In the genomic region with DNA sequence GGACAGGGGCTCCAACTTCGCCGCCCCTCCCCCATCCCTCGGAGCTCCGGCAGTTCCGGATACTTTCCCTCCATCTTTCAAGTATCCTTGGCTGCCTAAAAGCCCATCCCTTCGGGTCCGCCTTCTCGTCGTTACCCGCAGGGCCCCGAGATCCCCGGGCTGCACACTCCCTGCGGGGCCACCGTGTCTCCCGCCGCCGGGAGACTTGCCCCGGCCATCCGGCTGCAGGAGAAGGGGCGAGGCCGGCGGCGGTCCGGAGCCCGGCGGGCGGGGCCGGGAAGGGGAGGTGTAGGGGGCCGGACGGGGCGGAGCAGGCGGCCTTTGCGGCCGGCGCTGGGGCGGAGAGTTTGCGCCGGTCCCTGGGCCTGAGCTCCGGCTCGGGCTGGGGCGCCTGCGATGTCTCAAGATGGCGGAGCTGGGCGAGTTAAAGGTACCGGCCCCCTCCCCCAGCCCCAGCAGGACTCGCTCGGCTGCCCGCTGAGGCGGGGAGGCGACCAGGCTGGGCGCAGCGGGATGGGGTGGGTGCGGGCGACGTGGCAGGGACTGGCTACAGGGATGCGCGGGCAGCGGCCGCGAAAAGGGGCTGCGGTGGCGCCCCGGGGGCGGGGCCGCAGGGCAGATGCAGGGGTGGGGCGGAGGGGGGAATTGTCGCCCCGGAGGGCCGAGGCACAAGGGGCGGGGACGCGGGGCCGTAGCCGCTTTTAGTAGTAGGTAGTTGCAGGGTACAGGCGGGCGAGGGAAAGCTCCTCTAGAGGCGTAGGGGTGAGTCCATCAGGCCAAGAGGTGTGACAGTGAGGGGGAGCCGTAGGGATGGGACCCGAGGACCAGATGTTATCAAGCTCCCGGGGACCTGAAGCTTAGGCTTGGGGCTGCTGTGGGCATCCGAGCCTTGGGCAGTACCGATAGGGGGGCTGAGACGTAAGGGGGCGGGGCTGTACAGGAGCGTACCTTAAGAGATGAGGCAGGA, we compare ENCODE assay signal across 1 mouse cellular context.
TF ChIP-seq lines count a peak whose summit lies in the region.

No protein-coding gene starts in this region.

TF ChIP-seq in MEL, 35 proteins besides CTCF, POLR2A, EP300 and RAD21:
- TF ChIP-seq NRF1 (IDR thresholded peaks at IDR 0.05; ENCODE audit: insufficient read depth, low read depth, low read length, poor library complexity, severe bottlenecking): peak; percentile 58
- peak; percentile 83 for TF ChIP-seq CHD2 (IDR thresholded peaks at IDR 0.05; ENCODE audit: low read length)
- peak; percentile 66 for TF ChIP-seq NELFE (IDR thresholded peaks at IDR 0.05; ENCODE audit: low read depth, low read length)
- TF ChIP-seq JUND (IDR thresholded peaks at IDR 0.05; ENCODE audit: low read depth, low read length): no peak
- TF ChIP-seq MAX (IDR thresholded peaks at IDR 0.05; ENCODE audit: low read length): 0 out of 2 replicates have a peak, but pooled peaks have one; percentile 32
- TF ChIP-seq RCOR1 (IDR thresholded peaks at IDR 0.05; ENCODE audit: low read depth, low read length): no peak
- TF ChIP-seq TBP (IDR thresholded peaks at IDR 0.05; ENCODE audit: low read depth, low read length): 0 out of 2 replicates have a peak, but pooled peaks have one; percentile 20
- peak; percentile 4; the same call in 1 of the 2 replicates for TF ChIP-seq ELF1 (IDR thresholded peaks at IDR 0.05; ENCODE audit: low read depth, low read length)
- TF ChIP-seq MAZ (IDR thresholded peaks at IDR 0.05; ENCODE audit: low read depth, low read length): peak; percentile 93
- TF ChIP-seq MAFK (IDR thresholded peaks at IDR 0.05; ENCODE audit: borderline replicate concordance, low read depth, low read length): no peak; the same call in 1 of the 2 replicates
- TF ChIP-seq SIN3A (IDR thresholded peaks at IDR 0.05; ENCODE audit: low read length): peak; percentile 67; the same call in 1 of the 2 replicates
- no peak; the same call in 1 of the 2 replicates for TF ChIP-seq SMC3 (IDR thresholded peaks at IDR 0.05; ENCODE audit: low read depth, low read length)
- 0 out of 2 replicates have a peak, but pooled peaks have one; percentile 18 for TF ChIP-seq ZC3H11A (IDR thresholded peaks at IDR 0.05; ENCODE audit: low read depth, low read length)
- TF ChIP-seq HCFC1 (IDR thresholded peaks at IDR 0.05; ENCODE audit: low read depth, low read length): peak; percentile 73
- no peak for TF ChIP-seq E2F4 (IDR thresholded peaks at IDR 0.05; ENCODE audit: borderline replicate concordance, low read depth, low read length)
- peak; percentile 36; the same call in 1 of the 2 replicates for TF ChIP-seq MEF2A (IDR thresholded peaks at IDR 0.05; ENCODE audit: extremely low read depth, insufficient replicate concordance, low read depth, low read length, poor library complexity, severe bottlenecking)
- peak; percentile 67 for TF ChIP-seq POLR2AphosphoS2 (IDR thresholded peaks at IDR 0.05; ENCODE audit: low read length)
- no peak for TF ChIP-seq UBTF (IDR thresholded peaks at IDR 0.05; ENCODE audit: borderline replicate concordance, insufficient read depth, low read depth, low read length)
- TF ChIP-seq BHLHE40 (IDR thresholded peaks at IDR 0.05; ENCODE audit: borderline replicate concordance, low read depth, low read length): peak; percentile 39; the same call in 1 of the 2 replicates
- TF ChIP-seq ZMIZ1 (IDR thresholded peaks at IDR 0.05; ENCODE audit: low read depth, low read length): peak; percentile 56; the same call in 1 of the 2 replicates
